Mouse (Mus musculus) E14TG2a.4 (cell line): ENCODE results near the gene Sh3bgrl3.

Experiments
- H3K27me3 ChIP-seq: 2 replicates; pipeline ENCODE4 v1.6.1; 2014; ENCODE audit warnings: low read length, control low read depth; ENCODE audit not compliant: insufficient read depth
- H3K36me3 ChIP-seq: 2 replicates; pipeline ENCODE4 v1.6.1; 2014; ENCODE audit warnings: low read length, control low read depth; ENCODE audit not compliant: insufficient read depth
- H3K4me1 ChIP-seq: replicated peaks from 2 replicates; pipeline ENCODE4 v1.6.1; 2014; ENCODE audit warnings: low read depth, low read length, control low read depth
- H3K4me3 ChIP-seq: replicated peaks from 2 replicates; pipeline ENCODE4 v1.5.1; 2014; ENCODE audit warnings: mild to moderate bottlenecking, low read length
- H3K9me3 ChIP-seq: 2 replicates; pipeline ENCODE4 v1.6.1; 2014; ENCODE audit warnings: low read length, control low read depth
- CTCF ChIP-seq: conservative IDR thresholded peaks from 2 replicates; pipeline ENCODE4 v1.5.1; 2014; ENCODE audit warnings: low read length
- NANOG ChIP-seq: IDR thresholded peaks from 2 replicates; pipeline ENCODE4 v1.6.1; 2014; ENCODE audit warnings: borderline replicate concordance, low read length, mixed read lengths
- POU5F1 ChIP-seq: IDR thresholded peaks from 2 replicates; pipeline ENCODE4 v1.6.1; 2014; ENCODE audit warnings: low read length, borderline replicate concordance

The Sh3bgrl3 gene

GRCm38 (mm10) chr4:134084999-134085398, 43.6 kb downstream of the Sh3bgrl3 start:
- Histone ChIP-seq H3K36me3 (peaks cover 30% of the 10 kb centered on the region), H3K4me3 (no peak overlapping the region), H3K27me3 (0 out of 2 replicates have a peak, but pooled peaks cover 4% of the 10 kb centered on the region), H3K4me1 (peaks cover 32% of the 10 kb centered on the region), H3K9me3 (no peaks in the 10 kb centered on the region)
- TF ChIP-seq POU5F1, result no peak
- TF ChIP-seq CTCF, result peak; percentile 77

- TF ChIP-seq CTCF (no peak), NANOG (no peak), POU5F1 (no peak)
- Histone ChIP-seq H3K9me3 (no peaks in the 10 kb centered on the region), H3K4me3 (peak overlapping the region; percentile 79), H3K4me1 (peaks cover 52% of the 10 kb centered on the region), H3K36me3 (peaks cover 8% of the 10 kb centered on the region), H3K27me3 (0 out of 2 replicates have a peak, but pooled peaks cover 4% of the 10 kb centered on the region)
Observed at GRCm38 (mm10) chr4:134082460-134082859, 46.1 kb downstream of the Sh3bgrl3 start.

GRCm38 (mm10) chr4:134081730-134082386, 46.7 kb downstream of the Sh3bgrl3 start:
- Histone ChIP-seq H3K27me3 (0 out of 2 replicates have a peak, but pooled peaks cover 4% of the 10 kb centered on the region), H3K4me3 (peak overlapping the region; percentile 79), H3K4me1 (peaks cover 53% of the 10 kb centered on the region), H3K9me3 (no peaks in the 10 kb centered on the region), H3K36me3 (peaks cover 6% of the 10 kb centered on the region)
- TF ChIP-seq POU5F1, result no peak
- TF ChIP-seq NANOG, result no peak
- no peak for TF ChIP-seq CTCF

- H3K4me1 ChIP-seq, result peaks cover 54% of the 10 kb centered on the region
- no peaks in the 10 kb centered on the region for H3K36me3 ChIP-seq
- peak overlapping the region; percentile 79 for H3K4me3 ChIP-seq
- no peak for TF ChIP-seq POU5F1
- no peaks in the 10 kb centered on the region for H3K9me3 ChIP-seq
- H3K27me3 ChIP-seq, result 0 out of 2 replicates have a peak, but pooled peaks cover 4% of the 10 kb centered on the region
Observed at GRCm38 (mm10) chr4:134080674-134081073, 47.9 kb downstream of the Sh3bgrl3 start.

GRCm38 (mm10) chr4:134078694-134079093, 49.9 kb downstream of the Sh3bgrl3 start:
- peaks cover 18% of the 10 kb centered on the region for H3K27me3 ChIP-seq
- TF ChIP-seq CTCF (peak; percentile 26), NANOG (no peak)
- H3K9me3 ChIP-seq, result no peaks in the 10 kb centered on the region
- no peaks in the 10 kb centered on the region for H3K36me3 ChIP-seq
- H3K4me1 ChIP-seq, result peaks cover 71% of the 10 kb centered on the region
- no peak overlapping the region for H3K4me3 ChIP-seq
